Mouse (Mus musculus): ENCODE results near the gene Olfr1364. TPM values are rescaled to one million over a fixed set of nuclear protein-coding genes. Genes with fewer than 3 reads are reported as not detected.

The Olfr1364 gene
- polyA plus RNA-seq, 1 experiment from 2014 or later = not detected

Other genes starting within 250 kb of the Olfr1364 start
- gene Olfr1367, start 234.8 kb downstream of the Olfr1364 start, polyA plus RNA-seq (2015; fragmentation: Nextera tagmentation; extraction: Ambion mirVana) = not detected in 2 replicates
- gene Zscan12, start 218.9 kb downstream of the Olfr1364 start, polyA plus RNA-seq (2015; fragmentation: Nextera tagmentation; extraction: Ambion mirVana) = 6.6 and 7.9 TPM in 2 replicates
- 61.7 and 64.5 TPM in 2 replicates for gene Zkscan3, start 179.0 kb downstream of the Olfr1364 start, polyA plus RNA-seq (2015; fragmentation: Nextera tagmentation; extraction: Ambion mirVana)
- 2.4 TPM in 2 replicates for gene Pgbd1, start 140.7 kb downstream of the Olfr1364 start, polyA plus RNA-seq (2015; fragmentation: Nextera tagmentation; extraction: Ambion mirVana)
- 22.3 and 23.6 TPM in 2 replicates for gene Zscan26, start 128.0 kb downstream of the Olfr1364 start, polyA plus RNA-seq (2015; fragmentation: Nextera tagmentation; extraction: Ambion mirVana)
- gene Nkapl, start 113.2 kb downstream of the Olfr1364 start, polyA plus RNA-seq (2015; fragmentation: Nextera tagmentation; extraction: Ambion mirVana) = 1.8 and 2.0 TPM in 2 replicates
- gene Zkscan4, start 102.9 kb downstream of the Olfr1364 start, polyA plus RNA-seq (2015; fragmentation: Nextera tagmentation; extraction: Ambion mirVana) = 2.4 and 2.5 TPM in 2 replicates
- not detected in 2 replicates for gene Gm10065, start 102.3 kb downstream of the Olfr1364 start, polyA plus RNA-seq (2015; fragmentation: Nextera tagmentation; extraction: Ambion mirVana)
- gene AK157302, start 86.5 kb downstream of the Olfr1364 start, polyA plus RNA-seq (2015; fragmentation: Nextera tagmentation; extraction: Ambion mirVana) = 0.22 and 0.39 TPM in 2 replicates
- gene Gm11273, start 80.3 kb downstream of the Olfr1364 start, polyA plus RNA-seq (2015; fragmentation: Nextera tagmentation; extraction: Ambion mirVana) = 10.9 and 12.1 TPM in 2 replicates
- 3.0 and 3.4 TPM in 2 replicates for gene Zkscan8, start 50.6 kb downstream of the Olfr1364 start, polyA plus RNA-seq (2015; fragmentation: Nextera tagmentation; extraction: Ambion mirVana)
- 0.11 and 0.17 TPM in 2 replicates for gene Olfr1366, start 39.0 kb downstream of the Olfr1364 start, polyA plus RNA-seq (2015; fragmentation: Nextera tagmentation; extraction: Ambion mirVana)
- not detected in 2 replicates for gene Olfr1535, start 21.9 kb downstream of the Olfr1364 start, polyA plus RNA-seq (2015; fragmentation: Nextera tagmentation; extraction: Ambion mirVana)
- gene Olfr1362, start 32.3 kb upstream of the Olfr1364 start, polyA plus RNA-seq (2015; fragmentation: Nextera tagmentation; extraction: Ambion mirVana) = not detected in 2 replicates
- gene Olfr11, start 60.8 kb upstream of the Olfr1364 start, polyA plus RNA-seq (2015; fragmentation: Nextera tagmentation; extraction: Ambion mirVana) = not detected in 2 replicates
- not detected in 2 replicates for gene Olfr1361, start 81.6 kb upstream of the Olfr1364 start, polyA plus RNA-seq (2015; fragmentation: Nextera tagmentation; extraction: Ambion mirVana)
- not detected in 2 replicates for gene Olfr1360, start 95.6 kb upstream of the Olfr1364 start, polyA plus RNA-seq (2015; fragmentation: Nextera tagmentation; extraction: Ambion mirVana)
- gene Olfr1359, start 116.4 kb upstream of the Olfr1364 start, polyA plus RNA-seq (2015; fragmentation: Nextera tagmentation; extraction: Ambion mirVana) = not detected in 2 replicates
- gene Hist1h2bl, start 134.4 kb upstream of the Olfr1364 start, polyA plus RNA-seq (2015; fragmentation: Nextera tagmentation; extraction: Ambion mirVana) = 2.3 and 2.5 TPM in 2 replicates
- 10.9 and 17.9 TPM in 2 replicates for gene Hist1h2ai, start 134.7 kb upstream of the Olfr1364 start, polyA plus RNA-seq (2015; fragmentation: Nextera tagmentation; extraction: Ambion mirVana)
- 4.8 and 9.5 TPM in 2 replicates for gene Hist1h3h, start 135.9 kb upstream of the Olfr1364 start, polyA plus RNA-seq (2015; fragmentation: Nextera tagmentation; extraction: Ambion mirVana)
- gene Hist1h2bm, start 140.3 kb upstream of the Olfr1364 start, polyA plus RNA-seq (2015; fragmentation: Nextera tagmentation; extraction: Ambion mirVana) = 1.7 and 3.5 TPM in 2 replicates
- gene Hist1h4j, start 153.3 kb upstream of the Olfr1364 start, polyA plus RNA-seq (2015; fragmentation: Nextera tagmentation; extraction: Ambion mirVana) = 0.66 and 2.1 TPM in 2 replicates
- 4.0 and 4.7 TPM in 2 replicates for gene Hist1h4k, start 168.7 kb upstream of the Olfr1364 start, polyA plus RNA-seq (2015; fragmentation: Nextera tagmentation; extraction: Ambion mirVana)
- 13.0 and 13.5 TPM in 2 replicates for gene Hist1h2ak, start 172.1 kb upstream of the Olfr1364 start, polyA plus RNA-seq (2015; fragmentation: Nextera tagmentation; extraction: Ambion mirVana)
- 1.9 and 2.5 TPM in 2 replicates for gene Hist1h2bn, start 172.4 kb upstream of the Olfr1364 start, polyA plus RNA-seq (2015; fragmentation: Nextera tagmentation; extraction: Ambion mirVana)
- gene Hist1h1b, start 198.9 kb upstream of the Olfr1364 start, polyA plus RNA-seq (2015; fragmentation: Nextera tagmentation; extraction: Ambion mirVana) = 10.0 and 14.9 TPM in 2 replicates
- 53.6 and 66.8 TPM in 2 replicates for gene Hist1h3i, start 201.6 kb upstream of the Olfr1364 start, polyA plus RNA-seq (2015; fragmentation: Nextera tagmentation; extraction: Ambion mirVana)
- gene Hist1h2an, start 205.5 kb upstream of the Olfr1364 start, polyA plus RNA-seq (2015; fragmentation: Nextera tagmentation; extraction: Ambion mirVana) = 3.8 and 4.1 TPM in 2 replicates
- 1.5 and 1.7 TPM in 2 replicates for gene Hist1h2bp, start 205.7 kb upstream of the Olfr1364 start, polyA plus RNA-seq (2015; fragmentation: Nextera tagmentation; extraction: Ambion mirVana)
- gene Hist1h2bq, start 228.4 kb upstream of the Olfr1364 start, polyA plus RNA-seq (2015; fragmentation: Nextera tagmentation; extraction: Ambion mirVana) = 13.4 and 17.9 TPM in 2 replicates
- gene Hist1h2ao, start 228.7 kb upstream of the Olfr1364 start, polyA plus RNA-seq (2015; fragmentation: Nextera tagmentation; extraction: Ambion mirVana) = not detected in 2 replicates
- 1.0 TPM in 1 of 2 replicates, not detected in the other for gene Hist1h4m, start 230.0 kb upstream of the Olfr1364 start, polyA plus RNA-seq (2015; fragmentation: Nextera tagmentation; extraction: Ambion mirVana)